Mouse (Mus musculus) hindbrain, postnatal 0 days (tissue): Measurements from ENCODE around the gene Thbd. TPM values are rescaled to one million over a fixed set of nuclear protein-coding genes. Genes with fewer than 3 reads are reported as not detected.

ENCODE experiments used
- ATAC-seq: fragments of 200-750 bp; cut with Nextera tagmentation; 2 replicates; pipeline ENCODE4 v1.8.0; 2017; ENCODE audit warnings: mild to moderate bottlenecking, moderate TSS enrichment, moderate library complexity
- DNase-seq: peaks from one replicate; pipeline ENCODE4 v3.0.0-alpha.2; 2015; ENCODE audit warnings: low spot score
- H3K27ac ChIP-seq: fragments of 300-500 bp; sonication (generic); 2 replicates; pipeline ENCODE4 v1.5.1; 2014; ENCODE audit warnings: mild to moderate bottlenecking
- H3K27me3 ChIP-seq: fragments of 300-500 bp; sonication (generic); 2 replicates; pipeline ENCODE4 v1.6.1; 2014; ENCODE audit warnings: low read length, mixed read lengths; ENCODE audit not compliant: insufficient read depth
- H3K36me3 ChIP-seq: fragments of 300-500 bp; sonication (generic); 2 replicates; pipeline ENCODE4 v1.6.1; 2014; ENCODE audit warnings: low read length, mixed read lengths; ENCODE audit not compliant: insufficient read depth
- H3K4me1 ChIP-seq: fragments of 300-500 bp; sonication (generic); 2 replicates; pipeline ENCODE4 v1.6.1; 2014; ENCODE audit warnings: antibody characterized with exemption, low read length, mixed read lengths; ENCODE audit not compliant: insufficient read depth
- H3K4me2 ChIP-seq: fragments of 300-500 bp; sonication (generic); 2 replicates; pipeline ENCODE4 v1.6.1; 2014; ENCODE audit warnings: low read depth, mild to moderate bottlenecking, low read length, moderate library complexity, mixed read lengths
- H3K4me3 ChIP-seq: fragments of 300-500 bp; sonication (generic); 2 replicates; pipeline ENCODE4 v1.5.1; 2014; ENCODE audit warnings: low read length
- H3K9ac ChIP-seq: fragments of 300-500 bp; sonication (generic); replicated peaks from 2 replicates; pipeline ENCODE4 v1.6.1; 2014; ENCODE audit warnings: mild to moderate bottlenecking, low read length, moderate library complexity, mixed read lengths
- H3K9me3 ChIP-seq: fragments of 300-500 bp; sonication (generic); 2 replicates; pipeline ENCODE4 v1.6.1; 2016; ENCODE audit warnings: low read length, mixed read lengths
- CTCF ChIP-seq: IDR thresholded peaks from 2 replicates; pipeline ENCODE4 v1.5.1; 2016; ENCODE audit warnings: antibody characterized with exemption, control low read depth, low read depth
- WGBS: fragments of 180-500 bp; shearing (Covaris S2); extraction: QIAGEN DNeasy Blood & Tissue Kit; methylation state at CpG from one replicate; pipeline ENCODE4 v1.1.7; 2014; 5-methylcytosine and 5-hydroxymethylcytosine counted together
- polyA plus RNA-seq: library from polyadenylated mRNA; unstranded; fragments of >200 nt; fragmentation: Nextera tagmentation; extraction: Ambion mirVana; gene quantifications from 2 replicates; pipeline ENCODE4 v1.2.1, GENCODE M21; 2015
- total RNA-seq: library from RNA; depleted of rRNA; stranded (reverse); fragments of >200 nt; gene quantifications from 2 replicates; pipeline ENCODE4 v1.2.3, GENCODE M21; 2014

Thbd gene
- total and polyA plus RNA-seq, 2 experiments from 2014 or later, result 13.3 to 31.7 TPM

DNA sequence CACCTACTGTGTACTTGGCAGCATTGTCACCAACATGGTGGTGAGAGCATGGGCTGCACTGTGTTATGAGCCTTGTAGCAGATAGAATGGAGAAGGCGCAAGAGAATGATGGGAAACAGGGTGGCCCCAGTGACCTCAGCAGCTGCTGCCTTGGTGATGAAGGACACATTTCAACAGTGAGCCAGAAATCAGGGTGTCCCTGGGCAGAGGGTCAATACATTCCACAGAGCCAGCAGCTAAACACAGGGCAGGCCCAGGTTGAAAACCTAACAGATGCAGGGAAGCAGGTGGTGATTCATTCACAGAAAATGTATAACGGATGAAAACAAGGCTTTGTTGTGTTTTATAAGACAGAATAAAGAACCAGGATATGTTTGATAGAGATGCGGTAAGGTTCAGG lies 38.5 kb upstream of the Thbd start:
- Histone ChIP-seq H3K27ac (no peak overlapping the region), H3K27me3 (no peaks in the 10 kb centered on the region), H3K4me2 (no peak overlapping the region), H3K36me3 (no peaks in the 10 kb centered on the region), H3K9ac (no peak overlapping the region), H3K9me3 (no peaks in the 10 kb centered on the region), H3K4me3 (no peak overlapping the region), H3K4me1 (peaks cover 5% of the 10 kb centered on the region; the same call in 1 of the 2 replicates)
- 71% methylated on average over 3 of the region's 3 CpGs for WGBS
- no peak for TF ChIP-seq CTCF
- DNase-seq (no peak), ATAC-seq (no peak)

DNA sequence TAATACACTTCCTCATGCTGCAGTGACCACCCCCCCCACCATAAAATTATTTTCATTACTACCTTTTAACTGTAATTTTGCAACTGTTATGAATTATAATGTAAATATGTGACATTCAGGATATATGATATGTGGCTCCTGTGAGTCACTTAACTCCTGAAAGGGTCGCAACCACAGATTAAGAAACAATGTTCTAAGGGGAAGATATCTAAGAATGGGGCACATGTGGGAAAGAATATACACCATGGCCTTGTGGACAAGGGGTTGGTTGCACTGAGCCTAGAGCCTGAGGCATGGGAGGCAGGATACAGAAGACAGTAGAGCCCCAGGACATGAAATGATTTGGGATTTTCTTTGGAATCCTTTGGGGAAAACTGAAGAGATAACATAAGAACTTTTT lies 37.6 kb upstream of the Thbd start:
- Histone ChIP-seq H3K4me3 (no peak overlapping the region), H3K27me3 (no peaks in the 10 kb centered on the region), H3K9me3 (no peaks in the 10 kb centered on the region), H3K4me1 (peaks cover 5% of the 10 kb centered on the region; the same call in 1 of the 2 replicates), H3K4me2 (no peak overlapping the region), H3K36me3 (no peaks in the 10 kb centered on the region), H3K9ac (no peak overlapping the region), H3K27ac (no peak overlapping the region)
- ATAC-seq (no peak), DNase-seq (no peak)
- no peak for TF ChIP-seq CTCF
- 100% methylated on average over 1 of the region's 1 CpGs for WGBS

DNA sequence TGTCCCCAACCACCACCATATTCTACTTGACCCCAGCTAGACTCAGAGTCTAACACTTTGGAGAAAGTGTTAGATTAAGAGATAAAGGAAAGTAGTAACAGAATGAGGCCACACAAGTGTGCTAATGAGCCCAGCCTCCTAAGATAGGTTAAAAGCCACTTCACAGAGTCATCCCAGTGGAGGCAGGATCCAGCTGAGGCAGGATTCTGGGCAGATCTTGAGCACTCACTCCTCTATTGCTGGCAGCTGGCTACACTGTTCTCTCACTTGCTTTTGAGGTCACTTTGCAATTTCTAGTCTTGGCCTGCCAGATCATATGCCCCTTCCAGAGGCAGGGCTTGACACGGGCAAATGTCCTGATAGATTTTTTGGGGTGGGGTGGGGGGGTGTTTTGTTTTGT lies 36.5 kb upstream of the Thbd start:
- TF ChIP-seq CTCF, result no peak
- 87% methylated on average over 1 of the region's 1 CpGs for WGBS
- no peak overlapping the region for H3K9ac ChIP-seq
- H3K36me3 ChIP-seq, result no peaks in the 10 kb centered on the region
- H3K27ac ChIP-seq, result no peak overlapping the region
- H3K4me1 ChIP-seq, result peaks cover 5% of the 10 kb centered on the region; the same call in 1 of the 2 replicates
- DNase-seq (no peak), ATAC-seq (no peak)
- no peaks in the 10 kb centered on the region for H3K27me3 ChIP-seq
- H3K9me3 ChIP-seq, result no peaks in the 10 kb centered on the region
- H3K4me2 ChIP-seq, result no peak overlapping the region
- H3K4me3 ChIP-seq, result no peak overlapping the region

DNA sequence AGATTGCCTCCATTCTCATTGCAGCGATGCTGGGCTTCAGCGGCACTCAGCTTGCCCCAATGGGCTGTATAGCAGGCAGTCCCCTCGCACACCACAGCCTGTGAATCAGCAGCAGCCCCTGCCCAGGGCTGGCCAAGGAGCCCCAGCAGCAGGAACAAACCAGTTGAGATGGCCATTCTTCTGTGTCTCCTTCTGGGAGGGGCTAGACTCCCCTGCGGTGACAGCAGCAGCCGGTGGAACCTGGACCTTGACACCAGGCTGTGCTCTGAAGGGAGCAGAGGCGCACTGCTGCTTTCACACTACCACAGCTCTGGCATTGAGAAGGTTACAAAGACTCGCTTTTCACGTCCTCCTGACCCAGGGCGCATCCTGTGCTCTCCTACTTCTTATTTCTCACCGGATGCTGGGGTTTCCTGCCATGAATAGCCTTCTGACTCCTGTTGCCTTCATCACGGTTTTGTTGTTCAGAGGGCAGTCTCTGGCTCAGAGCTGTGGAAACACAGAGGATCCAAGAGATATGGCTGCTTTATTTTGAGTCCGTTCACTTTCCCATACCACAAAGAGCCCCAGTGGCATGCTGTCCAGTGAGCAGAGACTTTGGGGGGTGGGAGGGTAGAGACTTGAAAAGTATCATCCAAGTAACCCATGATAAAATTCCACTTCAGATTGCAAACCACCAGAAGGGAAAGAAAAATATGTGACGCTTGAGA lies 35.4 kb upstream of the Thbd start, which contains the start of gene Cd93:
TSS of gene Cd93 (minus strand) at position 315 of the 710 bp plus-strand sequence.
- Histone ChIP-seq H3K36me3 (no peaks in the 10 kb centered on the region), H3K4me2 (peak within 1 kb of the TSS; percentile 13), H3K9ac (no peak within 1 kb of the TSS), H3K4me3 (no peak within 1 kb of the TSS; the same call in 1 of the 2 replicates), H3K27me3 (no peaks in the 10 kb centered on the region), H3K27ac (peak within 1 kb of the TSS; percentile 46; the same call in 1 of the 2 replicates), H3K9me3 (no peaks in the 10 kb centered on the region), H3K4me1 (peaks cover 5% of the 10 kb centered on the region; the same call in 1 of the 2 replicates)
- no peak for TF ChIP-seq CTCF
- DNase-seq, result no peak
- WGBS, result 56% methylated on average over 13 of the region's 13 CpGs
- peak; percentile 55; the same call in 1 of the 2 replicates for ATAC-seq

DNA sequence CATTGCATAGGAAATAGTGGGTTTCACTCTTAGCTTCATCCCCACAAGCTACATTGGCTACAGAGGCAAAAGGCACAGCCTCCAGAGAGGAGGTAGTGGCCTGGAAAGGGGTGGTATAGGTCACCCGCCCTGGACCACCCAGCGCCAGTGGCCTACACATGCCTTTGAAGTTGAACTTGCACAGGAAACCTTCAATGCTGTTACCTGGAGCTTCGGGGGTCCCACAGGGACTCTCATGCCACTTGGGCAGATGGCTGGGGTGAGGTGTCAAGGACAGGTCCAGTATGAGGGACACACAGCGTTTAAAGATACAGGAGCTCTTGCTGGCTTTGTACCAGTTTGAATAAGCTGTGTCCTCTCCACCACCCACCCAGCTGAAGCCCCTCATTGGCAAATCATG lies 34.7 kb upstream of the Thbd start:
- H3K4me3 ChIP-seq, result no peak overlapping the region; the same call in 1 of the 2 replicates
- H3K9ac ChIP-seq, result no peak overlapping the region
- H3K27me3 ChIP-seq, result no peaks in the 10 kb centered on the region
- peak overlapping the region; percentile 13; the same call in 1 of the 2 replicates for H3K4me2 ChIP-seq
- H3K4me1 ChIP-seq, result peaks cover 5% of the 10 kb centered on the region; the same call in 1 of the 2 replicates
- H3K27ac ChIP-seq, result peak overlapping the region; percentile 46; the same call in 1 of the 2 replicates
- 88% methylated on average over 4 of the region's 4 CpGs for WGBS
- H3K9me3 ChIP-seq, result no peaks in the 10 kb centered on the region
- no peak; the same call in 1 of the 2 replicates for ATAC-seq
- DNase-seq, result no peak
- H3K36me3 ChIP-seq, result no peaks in the 10 kb centered on the region
- TF ChIP-seq CTCF, result no peak

DNA sequence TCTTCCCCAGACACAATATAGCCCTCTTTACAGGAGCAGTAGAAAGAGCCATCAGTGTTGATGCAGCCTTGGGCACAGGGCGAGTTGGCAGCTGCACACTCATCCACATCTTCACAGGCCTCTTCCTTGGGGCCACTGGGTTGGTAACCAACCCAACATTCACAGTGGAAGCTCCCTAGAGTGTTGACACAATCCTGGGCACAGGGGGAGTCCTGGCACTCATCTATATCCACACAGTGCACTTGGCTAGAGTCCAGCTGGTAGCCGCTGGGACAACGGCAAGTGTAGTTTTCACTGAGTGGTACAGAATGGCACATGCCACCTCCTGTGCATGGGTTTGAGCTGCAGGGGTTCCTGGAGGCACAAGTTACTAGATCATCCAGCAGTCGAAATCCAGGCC lies 34.2 kb upstream of the Thbd start:
- no peak overlapping the region for H3K4me3 ChIP-seq
- peak overlapping the region; percentile 13 for H3K4me2 ChIP-seq
- 40% methylated on average over 4 of the region's 4 CpGs for WGBS
- DNase-seq, result peak; percentile 12
- peak; percentile 59 for ATAC-seq
- H3K9ac ChIP-seq, result no peak overlapping the region
- peaks cover 5% of the 10 kb centered on the region; the same call in 1 of the 2 replicates for H3K4me1 ChIP-seq
- TF ChIP-seq CTCF, result no peak
- H3K36me3 ChIP-seq, result no peaks in the 10 kb centered on the region
- H3K27me3 ChIP-seq, result no peaks in the 10 kb centered on the region
- no peaks in the 10 kb centered on the region for H3K9me3 ChIP-seq
- no peak overlapping the region for H3K27ac ChIP-seq

DNA sequence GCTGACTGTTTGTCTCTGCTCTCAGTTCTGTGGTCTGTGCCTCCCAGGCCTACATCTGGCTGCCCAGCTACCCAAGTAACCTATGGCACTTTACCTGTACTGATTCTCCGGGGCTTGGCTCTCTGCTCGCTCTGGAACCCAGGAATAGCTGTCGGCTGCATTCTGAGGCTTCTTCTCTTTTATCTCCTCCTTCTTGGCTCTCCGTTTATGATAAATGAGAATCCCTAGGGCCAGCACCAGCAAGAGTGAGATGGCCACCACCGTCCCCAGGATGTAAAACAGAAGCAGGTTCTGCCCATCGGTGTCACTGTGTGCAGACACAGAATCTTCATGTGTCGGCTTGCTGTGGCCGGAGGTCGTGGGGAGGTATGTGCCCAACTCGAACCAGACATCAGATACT lies 33.4 kb upstream of the Thbd start:
- Histone ChIP-seq H3K4me1 (peaks cover 5% of the 10 kb centered on the region; the same call in 1 of the 2 replicates), H3K27me3 (no peaks in the 10 kb centered on the region), H3K4me3 (no peak overlapping the region), H3K9me3 (no peaks in the 10 kb centered on the region), H3K36me3 (no peaks in the 10 kb centered on the region), H3K4me2 (peak overlapping the region; percentile 13; the same call in 1 of the 2 replicates), H3K27ac (no peak overlapping the region), H3K9ac (no peak overlapping the region)
- DNase-seq, result no peak
- 88% methylated on average over 10 of the region's 10 CpGs for WGBS
- TF ChIP-seq CTCF, result no peak
- no peak for ATAC-seq
